Mouse (Mus musculus) forebrain, embryonic 16.5 days (tissue): ENCODE measurements around the gene Pip4k2c. TPM values are rescaled to one million over a fixed set of nuclear protein-coding genes. Genes with fewer than 3 reads are reported as not detected.

Experiments
- ATAC-seq: fragments of 200-750 bp; cut with Nextera tagmentation; 2 replicates; pipeline ENCODE4 v1.8.0; 2017; ENCODE audit warnings: mild to moderate bottlenecking, moderate library complexity
- H3K27ac ChIP-seq: fragments of 300-500 bp; sonication (generic); 2 replicates; pipeline ENCODE4 v1.5.1; 2014; ENCODE audit warnings: low read length, control low read depth
- H3K27me3 ChIP-seq: fragments of 300-500 bp; sonication (generic); replicated peaks from 2 replicates; pipeline ENCODE4 v1.6.1; 2014; ENCODE audit warnings: low read length; ENCODE audit not compliant: control insufficient read depth, insufficient read depth
- H3K36me3 ChIP-seq: fragments of 300-500 bp; sonication (generic); 2 replicates; pipeline ENCODE4 v1.6.1; 2014; ENCODE audit not compliant: control insufficient read depth, insufficient read depth
- H3K4me1 ChIP-seq: fragments of 300-500 bp; sonication (generic); replicated peaks from 2 replicates; pipeline ENCODE4 v1.6.1; 2014; ENCODE audit warnings: low read length; ENCODE audit not compliant: control insufficient read depth, insufficient read depth
- H3K4me2 ChIP-seq: fragments of 300-500 bp; sonication (generic); 2 replicates; pipeline ENCODE4 v1.6.1; 2014; ENCODE audit warnings: mild to moderate bottlenecking, low read length, control low read depth
- H3K4me3 ChIP-seq: fragments of 300-500 bp; sonication (generic); replicated peaks from 2 replicates; pipeline ENCODE4 v1.5.1; 2014; ENCODE audit warnings: mild to moderate bottlenecking, low read length, control low read depth
- H3K9ac ChIP-seq: fragments of 300-500 bp; sonication (generic); replicated peaks from 2 replicates; pipeline ENCODE4 v1.6.1; 2014; ENCODE audit warnings: low read depth, low read length, control low read depth
- H3K9me3 ChIP-seq: fragments of 300-500 bp; sonication (generic); 2 replicates; pipeline ENCODE4 v1.6.1; 2016; ENCODE audit warnings: low read length; ENCODE audit not compliant: control insufficient read depth
- WGBS: fragments of 180-500 bp; shearing (Covaris S2); extraction: QIAGEN DNeasy Blood & Tissue Kit; methylation state at CpG from one replicate; pipeline ENCODE4 v1.1.7; 2014; 5-methylcytosine and 5-hydroxymethylcytosine counted together
- polyA plus RNA-seq: library from polyadenylated mRNA; unstranded; fragments of >200 nt; fragmentation: Nextera tagmentation; extraction: Ambion mirVana; gene quantifications from 2 replicates; pipeline ENCODE4 v1.2.1, GENCODE M21; 2015

The Pip4k2c gene
- polyA plus RNA-seq, 1 experiment from 2014 or later, result 26.7 TPM

GRCm38 (mm10) chr10:127199474-127199873 lies 11.9 kb downstream of the Pip4k2c start:
- peaks cover 17% of the 10 kb centered on the region for H3K36me3 ChIP-seq
- no peak overlapping the region for H3K4me3 ChIP-seq
- 85% methylated on average over 11 of the region's 11 CpGs for WGBS
- H3K27ac ChIP-seq, result no peak overlapping the region
- no peak overlapping the region for H3K4me2 ChIP-seq
- H3K9ac ChIP-seq, result no peak overlapping the region
- peaks cover 14% of the 10 kb centered on the region for H3K4me1 ChIP-seq
- no peaks in the 10 kb centered on the region for H3K27me3 ChIP-seq
- no peak for ATAC-seq
- H3K9me3 ChIP-seq, result no peaks in the 10 kb centered on the region

GRCm38 (mm10) chr10:127199068-127199467 lies 12.3 kb downstream of the Pip4k2c start:
- 62% methylated on average over 5 of the region's 5 CpGs for WGBS
- Histone ChIP-seq H3K4me3 (no peak overlapping the region), H3K9ac (no peak overlapping the region), H3K36me3 (peaks cover 17% of the 10 kb centered on the region), H3K27me3 (no peaks in the 10 kb centered on the region), H3K27ac (no peak overlapping the region), H3K9me3 (no peaks in the 10 kb centered on the region), H3K4me2 (no peak overlapping the region), H3K4me1 (peaks cover 18% of the 10 kb centered on the region)
- no peak for ATAC-seq

DNA sequence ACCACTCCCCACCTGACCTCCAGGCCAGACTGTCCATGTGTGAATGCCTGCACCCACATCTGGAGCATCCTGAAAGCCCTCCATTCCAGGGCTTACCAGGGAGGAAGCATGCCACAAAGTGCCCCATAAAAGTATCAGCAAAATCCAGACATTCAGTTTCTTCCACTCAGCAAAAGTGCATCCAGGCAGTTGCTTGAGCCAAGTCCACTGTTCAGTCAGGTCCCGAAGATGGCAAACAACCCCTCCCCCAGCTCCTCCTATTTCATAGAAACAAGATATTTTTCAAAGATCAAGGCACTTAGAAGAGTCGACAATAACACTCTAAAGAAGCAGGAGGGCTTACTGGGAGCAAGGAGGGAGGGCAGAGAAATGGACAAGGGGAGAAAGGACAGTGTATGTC lies 12.9 kb downstream of the Pip4k2c start:
- H3K36me3 ChIP-seq, result peaks cover 13% of the 10 kb centered on the region

GRCm38 (mm10) chr10:127197505-127198110 lies 13.8 kb downstream of the Pip4k2c start:
- H3K4me3 ChIP-seq, result no peak overlapping the region
- WGBS, result 88% methylated on average over 11 of the region's 11 CpGs
- no peak overlapping the region for H3K27ac ChIP-seq
- no peak overlapping the region for H3K9ac ChIP-seq
- no peaks in the 10 kb centered on the region for H3K9me3 ChIP-seq
- ATAC-seq, result no peak
- H3K36me3 ChIP-seq, result peaks cover 11% of the 10 kb centered on the region
- H3K4me1 ChIP-seq, result peaks cover 18% of the 10 kb centered on the region
- H3K4me2 ChIP-seq, result no peak overlapping the region
- no peaks in the 10 kb centered on the region for H3K27me3 ChIP-seq

More for the DNA sequence above, 12.9 kb downstream of the Pip4k2c start:
- Histone ChIP-seq H3K27ac (no peak overlapping the region), H3K4me3 (no peak overlapping the region), H3K9ac (no peak overlapping the region), H3K4me1 (peaks cover 18% of the 10 kb centered on the region), H3K4me2 (no peak overlapping the region), H3K9me3 (no peaks in the 10 kb centered on the region), H3K27me3 (no peaks in the 10 kb centered on the region)
- whole genome bisulfite sequencing, result 76% methylated on average over 2 of the region's 2 CpGs
- ATAC-seq, result no peak

GRCm38 (mm10) chr10:127197104-127197503 lies 14.3 kb downstream of the Pip4k2c start:
- Histone ChIP-seq H3K27me3 (no peaks in the 10 kb centered on the region), H3K9me3 (no peaks in the 10 kb centered on the region), H3K4me2 (no peak overlapping the region), H3K9ac (no peak overlapping the region), H3K36me3 (peaks cover 6% of the 10 kb centered on the region; the same call in 1 of the 2 replicates), H3K27ac (no peak overlapping the region), H3K4me3 (no peak overlapping the region), H3K4me1 (peaks cover 18% of the 10 kb centered on the region)
- WGBS, result 88% methylated on average over 8 of the region's 8 CpGs
- ATAC-seq, result no peak

- peak overlapping the region; percentile 92 for H3K4me2 ChIP-seq
- H3K9me3 ChIP-seq, result no peaks in the 10 kb centered on the region
- H3K4me1 ChIP-seq, result peaks cover 18% of the 10 kb centered on the region
- peak overlapping the region; percentile 87 for H3K27ac ChIP-seq
- H3K4me3 ChIP-seq, result peak overlapping the region; percentile 83
- H3K36me3 ChIP-seq, result peaks cover 6% of the 10 kb centered on the region; the same call in 1 of the 2 replicates
- no peaks in the 10 kb centered on the region for H3K27me3 ChIP-seq
- ATAC-seq, result peak; percentile 59
- 5% methylated on average over 5 of the region's 5 CpGs for WGBS
- H3K9ac ChIP-seq, result peak overlapping the region; percentile 98
Measured at GRCm38 (mm10) chr10:127196392-127196791, 15.0 kb downstream of the Pip4k2c start.

- no peaks in the 10 kb centered on the region for H3K9me3 ChIP-seq
- H3K4me1 ChIP-seq, result peaks cover 18% of the 10 kb centered on the region
- ATAC-seq, result peak; percentile 73
- H3K36me3 ChIP-seq, result peaks cover 6% of the 10 kb centered on the region; the same call in 1 of the 2 replicates
- peak within 1 kb of the TSS; percentile 98 for H3K9ac ChIP-seq
- peak within 1 kb of the TSS; percentile 87 for H3K27ac ChIP-seq
- peak within 1 kb of the TSS; percentile 83 for H3K4me3 ChIP-seq
- under 1% methylated on average over 37 of the region's 47 CpGs for WGBS
- no peaks in the 10 kb centered on the region for H3K27me3 ChIP-seq
- H3K4me2 ChIP-seq, result peak within 1 kb of the TSS; percentile 92
Measured at GRCm38 (mm10) chr10:127195328-127196129, 15.9 kb downstream of the Pip4k2c start, which contains the start of gene Dtx3. Dtx3 (minus strand) TSS chr10:127195728.

DNA sequence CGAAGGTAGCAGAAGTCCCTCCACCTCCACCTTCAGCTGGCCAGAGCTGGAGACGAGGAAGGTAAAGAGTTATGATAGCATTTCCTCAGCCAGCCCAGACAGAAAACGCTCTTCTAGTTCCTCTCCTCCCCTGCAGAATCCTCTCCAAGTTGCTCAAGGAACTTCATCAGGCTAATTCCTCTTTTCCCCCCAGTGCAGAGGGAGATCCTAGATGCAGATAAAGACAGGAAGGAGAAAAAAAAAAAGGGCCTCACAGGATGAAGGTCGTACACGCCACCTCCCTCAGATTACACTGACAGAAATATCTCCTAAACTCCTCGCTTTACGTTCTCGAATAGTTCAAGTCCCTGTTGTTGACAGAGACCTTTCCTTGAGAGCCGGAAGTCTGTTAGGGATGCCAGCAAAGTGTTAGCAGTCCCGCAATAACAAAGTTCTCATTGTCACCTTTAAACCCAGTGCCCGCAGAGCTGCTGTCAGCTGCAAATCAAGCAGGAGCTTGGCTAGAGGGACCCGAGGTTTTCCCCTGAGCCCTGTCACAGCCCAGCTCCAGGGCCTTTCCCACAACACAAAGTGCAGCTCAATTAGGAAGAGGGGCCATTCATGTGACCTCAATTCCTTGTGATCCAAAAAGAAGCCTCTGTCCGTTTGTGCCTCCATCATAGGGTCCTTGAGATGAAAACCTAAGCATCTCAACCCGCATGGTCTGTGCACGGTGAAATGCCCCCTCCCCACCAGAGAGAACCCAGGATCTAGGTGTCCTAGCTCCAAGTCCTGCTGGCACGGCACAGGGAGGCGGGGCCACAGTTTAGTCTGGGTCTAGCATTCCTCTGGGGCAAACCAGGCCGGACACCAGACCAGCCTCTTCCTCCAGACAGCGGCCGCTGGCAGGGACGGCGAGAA lies 16.7 kb downstream of the Pip4k2c start:
- Histone ChIP-seq H3K4me2 (peak overlapping the region; percentile 92), H3K27ac (peak overlapping the region; percentile 87), H3K36me3 (peaks cover 4% of the 10 kb centered on the region; the same call in 1 of the 2 replicates), H3K9me3 (no peaks in the 10 kb centered on the region), H3K4me1 (peaks cover 23% of the 10 kb centered on the region), H3K9ac (peak overlapping the region; percentile 98), H3K4me3 (peak overlapping the region; percentile 83), H3K27me3 (no peaks in the 10 kb centered on the region)
- ATAC-seq, result peak; percentile 16
- WGBS, result 19% methylated on average over 22 of the region's 22 CpGs

DNA sequence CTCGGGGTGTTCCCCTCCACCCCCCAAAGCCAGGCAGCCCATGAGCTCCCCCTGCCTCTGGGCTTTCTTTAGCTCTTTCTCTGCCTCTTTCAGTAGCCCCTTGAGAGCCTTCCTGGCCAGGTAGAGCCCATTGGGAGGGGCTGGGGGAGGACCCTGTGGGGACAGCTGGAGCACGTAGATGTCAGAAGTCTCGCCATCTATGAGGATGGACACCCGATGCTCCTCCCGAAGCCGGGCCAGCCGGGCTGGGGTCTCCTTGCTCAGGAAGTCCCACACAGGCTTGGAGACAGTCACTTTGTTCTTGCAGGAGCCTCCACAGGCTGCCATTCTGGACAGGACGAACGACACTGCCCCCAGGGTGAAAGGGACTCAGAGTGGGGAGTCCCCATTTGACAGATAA lies 18.4 kb downstream of the Pip4k2c start:
- no peaks in the 10 kb centered on the region for H3K9me3 ChIP-seq
- ATAC-seq, result no peak
- H3K36me3 ChIP-seq, result peaks cover 2% of the 10 kb centered on the region; the same call in 1 of the 2 replicates
- H3K4me1 ChIP-seq, result peaks cover 36% of the 10 kb centered on the region
- WGBS, result 89% methylated on average over 8 of the region's 9 CpGs
- H3K27me3 ChIP-seq, result no peaks in the 10 kb centered on the region
- no peak overlapping the region for H3K4me2 ChIP-seq
- H3K27ac ChIP-seq, result no peak overlapping the region
- H3K4me3 ChIP-seq, result no peak overlapping the region
- no peak overlapping the region for H3K9ac ChIP-seq
